Mouse (Mus musculus): ENCODE data around the gene Wwox. TPM values are rescaled to one million over a fixed set of nuclear protein-coding genes. Genes with fewer than 3 reads are reported as not detected.
A peak's percentile ranks its signal among the peaks of the same experiment; 100 is the strongest.

The Wwox gene
- polyA plus RNA-seq, 1 experiment from 2014 or later: 16.3 TPM

GRCm38 (mm10) chr8:114849461-114849860 lies 410.0 kb downstream of the Wwox start:
- no peak overlapping the region for H3K9ac ChIP-seq (ENCODE audit: low read depth, low read length)
- H3K4me2 ChIP-seq (ENCODE audit: low read length): no peak overlapping the region
- TF ChIP-seq CTCF (IDR thresholded peaks at IDR 0.05; ENCODE audit: low read depth): no peak
- ATAC-seq (replicated peaks; ENCODE audit: low FRiP score, low read depth) (no peak), DNase-seq (ENCODE audit: low spot score) (no peak)
- no peaks in the 10 kb centered on the region for H3K4me1 ChIP-seq (replicated peaks; ENCODE audit: insufficient read depth, low read length)
- H3K9me3 ChIP-seq (replicated peaks; ENCODE audit: low read length): no peaks in the 10 kb centered on the region
- 53% methylated on average over 9 of the region's 9 CpGs for WGBS
- H3K36me3 ChIP-seq (ENCODE audit: insufficient read depth, low read length): no peaks in the 10 kb centered on the region
- no peak overlapping the region for H3K27ac ChIP-seq
- H3K27me3 ChIP-seq (ENCODE audit: insufficient read depth, low read length): no peaks in the 10 kb centered on the region
- no peak overlapping the region for H3K4me3 ChIP-seq (replicated peaks; ENCODE audit: low read depth, low read length)

- 40% methylated on average over 15 of the region's 15 CpGs for WGBS
- H3K9me3 ChIP-seq (replicated peaks; ENCODE audit: low read length): no peaks in the 10 kb centered on the region
- no peak overlapping the region for H3K9ac ChIP-seq (ENCODE audit: low read depth, low read length)
- H3K27me3 ChIP-seq (ENCODE audit: insufficient read depth, low read length): no peaks in the 10 kb centered on the region
- H3K36me3 ChIP-seq (ENCODE audit: insufficient read depth, low read length): no peaks in the 10 kb centered on the region
- H3K4me2 ChIP-seq (ENCODE audit: low read length): no peak overlapping the region
- no peak for TF ChIP-seq CTCF (IDR thresholded peaks at IDR 0.05; ENCODE audit: low read depth)
- no peak overlapping the region for H3K27ac ChIP-seq
- H3K4me1 ChIP-seq (replicated peaks; ENCODE audit: insufficient read depth, low read length): no peaks in the 10 kb centered on the region
- H3K4me3 ChIP-seq (replicated peaks; ENCODE audit: low read depth, low read length): no peak overlapping the region
- DNase-seq (ENCODE audit: low spot score) (peak; percentile 49), ATAC-seq (replicated peaks; ENCODE audit: low FRiP score, low read depth) (no peak; the same call in 1 of the 2 replicates)
Observed at GRCm38 (mm10) chr8:114850014-114850870, 410.8 kb downstream of the Wwox start.

- H3K4me2 ChIP-seq (ENCODE audit: low read length): no peak overlapping the region
- H3K36me3 ChIP-seq (ENCODE audit: insufficient read depth, low read length): no peaks in the 10 kb centered on the region
- no peak overlapping the region for H3K4me3 ChIP-seq (replicated peaks; ENCODE audit: low read depth, low read length)
- WGBS: 88% methylated on average over 4 of the region's 4 CpGs
- no peaks in the 10 kb centered on the region for H3K9me3 ChIP-seq (replicated peaks; ENCODE audit: low read length)
- H3K27me3 ChIP-seq (ENCODE audit: insufficient read depth, low read length): no peaks in the 10 kb centered on the region
- ATAC-seq (replicated peaks; ENCODE audit: low FRiP score, low read depth) (no peak), DNase-seq (ENCODE audit: low spot score) (no peak)
- no peak overlapping the region for H3K9ac ChIP-seq (ENCODE audit: low read depth, low read length)
- no peaks in the 10 kb centered on the region for H3K4me1 ChIP-seq (replicated peaks; ENCODE audit: insufficient read depth, low read length)
- no peak overlapping the region for H3K27ac ChIP-seq
- no peak for TF ChIP-seq CTCF (IDR thresholded peaks at IDR 0.05; ENCODE audit: low read depth)
Observed at GRCm38 (mm10) chr8:114853765-114854164, 414.3 kb downstream of the Wwox start.

GRCm38 (mm10) chr8:114855833-114856232 lies 416.4 kb downstream of the Wwox start:
- no peak overlapping the region for H3K4me3 ChIP-seq (replicated peaks; ENCODE audit: low read depth, low read length)
- no peaks in the 10 kb centered on the region for H3K27me3 ChIP-seq (ENCODE audit: insufficient read depth, low read length)
- no peak overlapping the region for H3K4me2 ChIP-seq (ENCODE audit: low read length)
- TF ChIP-seq CTCF (IDR thresholded peaks at IDR 0.05; ENCODE audit: low read depth): no peak
- no peak overlapping the region for H3K27ac ChIP-seq
- H3K36me3 ChIP-seq (ENCODE audit: insufficient read depth, low read length): no peaks in the 10 kb centered on the region
- ATAC-seq (replicated peaks; ENCODE audit: low FRiP score, low read depth) (no peak), DNase-seq (ENCODE audit: low spot score) (no peak)
- no peaks in the 10 kb centered on the region for H3K9me3 ChIP-seq (replicated peaks; ENCODE audit: low read length)
- no peaks in the 10 kb centered on the region for H3K4me1 ChIP-seq (replicated peaks; ENCODE audit: insufficient read depth, low read length)
- no peak overlapping the region for H3K9ac ChIP-seq (ENCODE audit: low read depth, low read length)
- WGBS: 42% methylated on average over 7 of the region's 7 CpGs

GRCm38 (mm10) chr8:114865911-114866310 lies 426.5 kb downstream of the Wwox start:
- Histone ChIP-seq H3K4me3 (replicated peaks; ENCODE audit: low read depth, low read length) (no peak overlapping the region), H3K4me2 (ENCODE audit: low read length) (no peak overlapping the region), H3K9ac (ENCODE audit: low read depth, low read length) (no peak overlapping the region), H3K4me1 (replicated peaks; ENCODE audit: insufficient read depth, low read length) (no peaks in the 10 kb centered on the region), H3K9me3 (replicated peaks; ENCODE audit: low read length) (no peaks in the 10 kb centered on the region; the same call in 1 of the 2 replicates), H3K36me3 (ENCODE audit: insufficient read depth, low read length) (no peaks in the 10 kb centered on the region), H3K27ac (no peak overlapping the region), H3K27me3 (ENCODE audit: insufficient read depth, low read length) (no peaks in the 10 kb centered on the region)
- ATAC-seq (replicated peaks; ENCODE audit: low FRiP score, low read depth) (no peak), DNase-seq (ENCODE audit: low spot score) (no peak)
- no peak for TF ChIP-seq CTCF (IDR thresholded peaks at IDR 0.05; ENCODE audit: low read depth)
- WGBS: 76% methylated on average over 3 of the region's 3 CpGs

GRCm38 (mm10) chr8:114869321-114869720 lies 429.9 kb downstream of the Wwox start:
- no peak overlapping the region for H3K4me3 ChIP-seq (replicated peaks; ENCODE audit: low read depth, low read length)
- DNase-seq (ENCODE audit: low spot score): no peak
- H3K27ac ChIP-seq: no peak overlapping the region
- no peak overlapping the region for H3K4me2 ChIP-seq (ENCODE audit: low read length)
- H3K9me3 ChIP-seq (replicated peaks; ENCODE audit: low read length): no peaks in the 10 kb centered on the region; the same call in 1 of the 2 replicates
- no peaks in the 10 kb centered on the region for H3K36me3 ChIP-seq (ENCODE audit: insufficient read depth, low read length)
- no peaks in the 10 kb centered on the region for H3K27me3 ChIP-seq (ENCODE audit: insufficient read depth, low read length)
- H3K9ac ChIP-seq (ENCODE audit: low read depth, low read length): no peak overlapping the region
- no peak for ATAC-seq (replicated peaks; ENCODE audit: low FRiP score, low read depth)
- WGBS: 94% methylated on average over 6 of the region's 6 CpGs
- no peak for TF ChIP-seq CTCF (IDR thresholded peaks at IDR 0.05; ENCODE audit: low read depth)
- H3K4me1 ChIP-seq (replicated peaks; ENCODE audit: insufficient read depth, low read length): no peaks in the 10 kb centered on the region

Measured in kidney, postnatal 0 days (tissue).